Mouse (Mus musculus): Measurements from ENCODE around the gene Agxt.

GRCm38 (mm10) chr1:93173665-93174064, 38.6 kb downstream of the Agxt start:
- TF ChIP-seq ZNF384 (IDR thresholded peaks at IDR 0.05; ENCODE audit: low read depth, low read length): no peak
- TF ChIP-seq ZC3H11A (IDR thresholded peaks at IDR 0.05; ENCODE audit: borderline replicate concordance, low read depth, low read length): no peak
- TF ChIP-seq HCFC1 (IDR thresholded peaks at IDR 0.05; ENCODE audit: borderline replicate concordance, insufficient read depth, low read length): no peak
